Mouse (Mus musculus) heart, adult 11 months (tissue): ENCODE measurements around the gene Cldnd1.

ENCODE experiments used
- DNase-seq: peaks from one replicate; pipeline ENCODE4 v3.0.0; 2022

Gene Cldnd1

DNA sequence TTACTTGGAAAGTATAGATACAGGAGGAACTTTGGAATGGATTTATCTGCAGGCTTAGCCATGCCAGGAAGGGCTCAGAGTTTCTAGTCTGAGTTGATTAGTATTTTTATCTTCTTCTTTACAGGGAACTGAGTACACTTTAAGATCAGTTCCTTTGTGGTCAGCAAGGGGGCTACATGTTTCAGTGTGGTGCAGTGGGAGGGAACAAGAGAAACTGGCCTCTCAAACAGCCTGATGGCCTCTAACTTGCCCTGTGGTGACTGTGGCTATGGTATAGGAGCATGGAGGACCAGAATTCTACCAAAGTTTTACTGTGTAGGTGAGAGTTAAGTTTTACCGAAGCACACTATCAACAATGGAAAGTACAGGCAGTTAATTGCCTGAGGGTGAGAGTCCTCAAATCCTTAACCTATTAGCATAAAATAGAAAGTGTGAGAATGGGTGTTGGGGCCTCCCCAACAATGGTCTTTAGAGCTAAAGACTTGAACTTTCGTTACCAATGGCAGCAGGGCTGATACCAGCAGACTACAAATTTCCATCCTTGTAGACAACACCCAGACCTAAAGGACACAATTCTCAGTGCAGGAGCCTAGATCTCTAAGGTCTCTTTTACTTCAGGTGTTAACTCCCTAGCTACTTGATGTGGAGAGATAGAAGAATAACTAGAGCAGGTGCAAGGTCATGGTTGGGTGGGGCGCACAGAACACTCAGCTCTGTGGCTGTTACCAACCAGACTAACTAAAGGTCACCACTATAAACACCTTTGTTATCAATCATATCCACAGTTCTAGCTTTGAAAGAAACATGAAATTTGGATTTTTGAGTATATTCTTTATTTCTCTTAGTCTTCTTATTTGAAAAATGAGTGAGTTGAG lies 18.9 kb upstream of the Cldnd1 start:
- peak; percentile 19 for DNase-seq

DNA sequence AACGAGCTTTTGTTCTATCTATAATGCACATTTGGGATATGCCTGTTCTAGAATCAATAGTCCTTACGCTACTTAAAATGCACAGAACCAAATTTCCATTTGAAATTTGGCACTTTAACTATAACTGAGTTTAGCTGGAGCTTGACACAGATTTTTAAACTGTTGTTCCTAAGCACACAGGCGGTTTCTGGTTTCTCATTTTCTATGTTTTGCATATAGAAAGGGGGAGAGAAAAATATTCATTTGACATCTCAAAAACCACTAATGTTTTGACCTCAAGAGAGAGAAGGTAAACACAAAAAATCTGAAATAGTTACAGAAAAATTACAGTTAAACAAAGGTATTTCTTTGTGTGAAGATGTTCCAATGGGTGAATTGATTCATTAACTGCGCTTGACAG lies 18.2 kb upstream of the Cldnd1 start:
- DNase-seq: no peak

DNA sequence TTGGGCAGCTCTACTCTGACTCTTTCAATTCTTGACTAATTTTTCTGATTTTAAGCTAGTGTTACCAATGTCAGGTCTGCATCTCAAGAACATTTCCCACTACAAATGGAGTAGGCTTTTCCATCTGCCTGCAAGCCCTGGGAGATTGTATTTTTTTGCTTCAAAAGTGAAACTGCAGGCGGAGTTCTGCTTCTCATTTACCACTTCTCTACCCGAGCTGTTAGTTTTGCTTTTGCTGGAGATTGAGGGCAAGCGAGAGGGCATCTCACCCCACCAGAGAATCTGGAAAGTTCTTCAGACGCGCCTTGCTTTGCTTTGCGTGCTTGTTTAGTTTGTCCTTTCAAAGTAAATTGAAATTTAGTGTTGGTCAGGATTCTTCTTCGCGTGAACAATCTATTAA lies 15.5 kb upstream of the Cldnd1 start:
- peak; percentile 89 for DNase-seq

DNA sequence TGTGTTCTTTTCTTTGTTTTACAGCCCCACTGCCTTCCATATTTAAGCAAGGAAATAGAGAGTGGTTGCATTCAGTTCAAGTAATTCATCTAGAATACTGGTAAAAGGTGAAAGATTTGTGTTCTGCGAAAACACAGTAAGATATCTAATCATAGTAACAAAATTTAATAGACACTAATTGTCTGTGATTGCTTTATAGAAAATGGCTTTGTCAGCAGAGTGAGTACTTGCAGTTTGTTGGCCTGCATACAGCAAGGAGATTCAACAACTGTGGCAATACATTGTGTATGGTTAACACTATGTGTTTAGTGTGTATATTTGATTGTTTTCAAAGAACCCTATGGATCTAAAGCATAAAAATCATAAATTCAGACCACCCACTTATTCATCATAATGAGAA lies 14.6 kb upstream of the Cldnd1 start:
- DNase-seq: no peak

DNA sequence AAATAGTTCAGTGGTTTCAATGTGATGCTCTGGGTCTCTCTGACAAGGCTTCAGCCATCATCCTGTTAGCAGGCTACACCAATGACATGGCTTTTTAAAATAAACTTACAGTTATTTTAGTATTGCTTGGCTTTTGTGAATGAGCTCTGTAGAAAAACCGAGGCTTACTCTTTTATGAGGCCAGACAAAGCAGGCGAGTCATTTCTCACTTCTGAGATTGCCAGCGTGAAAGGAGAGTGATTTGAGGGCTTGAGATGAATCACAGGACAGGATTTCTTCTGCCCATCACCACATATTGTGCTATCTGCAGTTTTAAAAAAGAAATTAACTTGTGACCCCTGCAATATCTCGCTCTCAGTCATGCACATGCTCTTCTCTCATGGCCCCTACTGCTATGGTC lies 12.7 kb upstream of the Cldnd1 start:
- no peak for DNase-seq

DNA sequence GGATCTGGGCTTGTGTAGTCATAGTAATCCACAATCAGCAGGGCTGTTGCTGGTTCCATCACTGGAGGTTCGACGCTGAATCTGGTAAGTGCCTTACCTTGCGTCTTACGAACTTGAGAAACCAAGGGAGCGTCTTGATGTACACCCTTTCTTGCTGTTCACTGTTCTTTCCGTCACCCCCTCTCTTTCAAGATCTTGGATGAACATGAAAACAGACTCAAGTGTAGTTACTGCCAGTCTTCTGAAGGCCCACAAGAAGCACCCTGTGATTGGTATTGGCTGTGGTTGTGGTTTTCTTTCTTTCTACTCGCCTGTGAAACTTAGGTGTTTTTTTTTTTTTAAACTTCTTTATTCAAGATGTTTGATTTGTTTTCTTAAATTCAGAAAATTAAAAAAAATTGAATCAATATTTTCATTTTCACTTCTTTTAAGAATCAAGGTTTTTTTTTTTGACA lies 9.0 kb upstream of the Cldnd1 start, which contains the start of gene Gpr15:
Gpr15 (minus strand) TSS at position 405 of the 455 bp plus-strand sequence.
- no peak for DNase-seq

DNA sequence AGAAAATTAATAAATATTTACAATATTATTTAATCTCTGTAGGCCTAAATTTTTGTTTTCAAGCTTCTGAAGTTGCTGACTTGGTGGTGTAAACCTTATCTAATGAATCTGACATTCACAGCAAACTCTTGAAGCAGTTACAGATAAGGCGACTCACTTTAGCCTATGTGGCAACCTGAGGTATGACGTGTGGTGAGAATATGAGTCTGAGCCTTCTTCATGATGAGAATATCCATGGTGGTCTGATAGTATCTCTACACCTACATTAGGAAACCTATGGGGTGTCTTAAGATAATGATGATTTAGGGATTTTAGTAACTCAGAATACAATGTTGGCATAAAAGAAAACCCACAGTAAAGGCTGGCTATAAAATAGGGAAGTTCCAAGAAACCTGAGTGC lies 5.4 kb upstream of the Cldnd1 start:
- DNase-seq: peak; percentile 4

DNA sequence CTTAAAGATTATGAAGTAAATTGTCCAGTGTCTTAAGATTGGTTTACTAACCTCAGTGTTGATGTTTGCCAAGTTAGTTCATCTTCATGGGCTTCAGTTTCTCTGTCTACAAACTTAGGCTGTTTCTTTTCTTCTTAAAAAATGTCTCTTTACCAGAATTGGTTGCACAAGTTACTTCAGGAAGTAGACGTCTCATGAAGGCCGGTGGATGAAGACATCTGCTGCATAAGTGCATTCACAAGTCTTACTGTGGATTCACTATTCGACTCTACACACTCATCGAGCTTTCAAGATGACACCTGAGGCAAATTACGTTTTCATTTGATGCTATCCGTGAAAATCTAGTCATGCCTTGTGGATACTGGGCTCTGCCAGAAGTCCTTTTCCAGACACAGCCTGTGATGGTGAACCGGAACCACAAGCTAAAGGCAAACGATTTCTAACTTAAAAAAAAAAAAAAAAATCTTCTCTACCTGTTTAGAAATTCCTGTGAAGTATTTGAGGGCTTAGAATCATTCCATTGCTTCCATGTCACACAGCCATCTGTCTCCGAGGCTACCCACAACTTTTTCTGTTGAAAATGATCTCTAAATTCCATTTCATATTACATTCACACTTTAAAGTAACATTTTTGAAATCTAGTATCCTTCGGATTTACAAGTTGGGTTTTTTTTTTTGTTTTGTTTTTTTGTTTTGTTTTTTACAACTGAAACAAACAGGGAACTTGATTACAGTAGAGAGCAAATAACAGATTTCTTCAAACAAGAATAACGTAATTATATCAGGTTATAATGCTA lies 832 bp upstream of the Cldnd1 start:
- DNase-seq: no peak

DNA sequence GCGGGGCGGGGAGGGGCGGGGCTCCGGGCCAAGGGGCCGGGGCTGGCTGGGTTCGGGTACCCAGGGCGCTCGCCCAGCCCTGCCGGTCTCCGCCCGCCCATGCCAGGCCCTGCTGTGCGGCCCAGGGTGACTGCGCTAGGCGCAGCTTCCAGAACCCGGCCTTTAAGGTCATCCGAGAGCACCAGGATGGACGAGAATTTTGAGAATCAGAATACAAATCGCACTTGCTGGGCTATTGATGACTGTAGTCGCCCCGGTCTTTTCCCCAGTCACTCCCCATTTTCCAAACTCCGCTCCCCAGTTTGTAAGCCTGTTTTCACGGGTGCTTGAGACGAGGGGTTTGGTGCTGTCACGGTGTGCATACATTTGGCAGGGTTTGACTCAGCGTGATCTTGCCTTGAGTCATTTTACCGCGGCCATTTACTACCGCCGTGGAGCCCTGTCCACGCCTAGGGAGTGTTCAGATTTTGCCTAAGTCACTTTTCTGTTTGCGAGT lies 514 bp downstream of the Cldnd1 start:
- DNase-seq: no peak

DNA sequence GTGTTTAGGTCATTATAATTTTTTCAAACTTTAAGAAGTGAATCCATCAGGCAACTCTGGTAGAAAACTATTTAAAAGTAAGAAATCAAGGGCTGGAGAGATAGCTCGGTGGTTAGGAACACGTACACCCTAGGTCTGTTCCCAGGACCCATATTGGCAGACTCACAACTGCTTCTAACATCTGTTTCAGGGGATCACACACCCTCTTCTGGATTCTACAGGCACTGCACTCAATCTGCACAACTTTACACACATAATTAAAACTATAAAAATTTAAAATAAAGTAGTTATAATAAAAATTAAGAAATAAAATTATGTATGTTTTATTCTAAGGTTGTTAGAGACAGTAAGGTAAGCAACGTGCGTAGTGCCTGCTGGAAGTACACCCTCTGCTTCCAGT lies 10.5 kb downstream of the Cldnd1 start:
- DNase-seq: no peak

DNA sequence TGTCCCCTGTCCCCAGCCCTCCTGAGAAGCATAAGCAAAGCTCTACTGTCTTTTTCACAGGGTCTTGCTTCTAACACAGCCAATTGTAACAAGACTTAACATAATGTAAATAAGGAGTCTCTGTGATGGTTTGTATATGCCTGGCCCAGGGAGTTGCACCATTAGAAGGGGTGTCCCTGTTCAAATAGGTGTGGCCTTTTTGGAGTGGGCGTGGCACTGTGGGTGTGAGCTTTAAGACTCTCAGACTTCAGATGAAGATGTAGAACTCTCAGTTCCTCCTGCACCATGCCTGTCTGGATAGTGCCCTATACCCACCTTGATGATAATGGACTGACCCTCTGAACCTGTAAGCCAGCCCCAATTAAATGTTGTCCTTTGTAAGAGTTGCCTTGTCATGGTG lies 11.1 kb downstream of the Cldnd1 start:
- no peak for DNase-seq

DNA sequence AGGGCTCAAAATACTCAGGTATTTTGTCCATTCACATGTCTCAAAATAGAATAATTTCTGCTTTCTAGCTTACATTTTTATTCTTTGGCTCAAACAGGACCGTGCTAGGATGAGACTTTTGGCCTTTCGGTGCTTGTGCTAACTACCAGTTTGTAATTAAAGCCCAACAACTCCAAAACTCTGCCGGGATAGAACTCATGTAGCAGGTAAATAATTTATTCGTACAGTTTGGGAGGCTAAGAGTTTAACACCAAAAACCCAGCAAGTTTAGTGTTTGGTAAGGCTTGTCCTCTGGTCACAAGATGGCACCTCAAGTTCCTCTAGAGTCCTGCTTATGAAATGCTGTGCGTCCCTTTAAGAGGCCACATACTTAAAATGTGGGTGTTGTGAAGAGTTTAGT lies 13.0 kb downstream of the Cldnd1 start:
- no peak for DNase-seq

DNA sequence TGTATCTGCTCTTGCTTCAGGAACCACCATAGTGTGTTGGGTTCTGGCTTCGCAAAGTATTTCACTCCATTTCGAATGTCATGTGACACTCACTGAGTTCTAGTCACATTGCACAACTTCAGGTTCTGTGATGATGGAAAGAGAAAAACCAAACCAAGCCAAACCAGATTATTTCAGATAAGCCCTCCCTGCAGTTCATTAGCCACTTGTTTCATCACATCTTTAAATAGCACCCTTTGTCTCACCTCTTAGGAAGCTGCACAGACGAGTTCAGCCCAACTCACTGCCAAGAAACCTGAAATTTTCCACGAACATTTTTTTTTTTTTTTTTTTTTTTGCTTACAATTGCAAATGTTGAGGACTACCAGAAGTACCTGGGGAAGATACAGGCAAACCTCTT lies 19.0 kb downstream of the Cldnd1 start:
- DNase-seq: no peak

DNA sequence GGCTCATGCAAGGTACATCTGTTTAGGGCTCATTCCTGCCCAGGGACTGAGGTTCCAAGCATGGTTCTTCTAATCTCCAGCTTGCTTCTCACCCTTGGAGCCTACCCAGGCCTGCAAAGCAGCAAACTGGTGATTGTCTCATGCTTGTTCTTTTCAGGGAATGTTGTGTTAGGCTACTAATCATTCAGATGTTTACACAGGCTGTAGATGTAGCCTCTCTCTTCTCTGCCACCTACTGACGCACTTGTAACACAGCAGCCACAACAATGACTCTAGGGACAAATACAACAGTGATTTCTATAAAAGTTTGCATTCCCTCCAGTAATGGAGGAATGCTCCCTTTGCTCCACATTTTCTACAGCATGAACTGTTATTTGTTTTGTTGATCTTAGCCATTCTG lies 23.6 kb downstream of the Cldnd1 start:
- no peak for DNase-seq

DNA sequence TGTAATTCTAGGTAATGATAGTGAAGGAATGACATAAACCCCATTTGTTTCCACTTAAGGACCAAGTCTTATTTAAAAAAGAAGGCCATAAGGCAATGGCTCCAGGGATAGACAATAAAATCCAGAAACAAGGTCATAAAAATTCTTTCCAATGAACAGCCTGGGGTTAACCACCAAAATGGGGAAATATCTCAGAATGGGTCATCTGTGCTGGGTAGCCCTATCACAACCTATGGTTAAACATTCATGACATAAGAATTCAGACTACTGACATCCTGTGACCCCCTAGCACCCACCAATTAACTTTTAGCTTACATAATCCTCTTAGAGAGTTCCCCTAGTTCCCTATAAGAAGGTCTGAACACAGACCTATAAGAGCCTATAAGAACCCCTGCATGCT lies 28.5 kb downstream of the Cldnd1 start:
- no peak for DNase-seq

DNA sequence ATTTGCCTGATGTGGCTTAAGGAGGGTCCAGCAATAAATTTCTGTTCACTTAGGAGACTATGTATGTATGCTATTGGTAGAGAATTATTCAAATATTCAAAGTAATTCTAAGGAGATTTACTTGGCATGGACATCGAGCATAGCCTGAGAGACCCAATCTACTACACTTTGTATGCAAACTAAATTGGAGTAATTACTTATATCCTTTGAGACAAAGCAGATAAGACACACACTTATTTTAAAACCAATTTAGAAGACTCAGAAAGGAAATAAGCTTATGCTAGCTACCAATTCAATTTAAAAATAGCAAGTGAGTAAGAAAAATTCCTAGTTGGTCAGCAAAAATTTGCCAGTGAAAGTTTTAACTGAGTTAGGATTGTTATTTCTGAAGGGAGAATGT lies 35.4 kb downstream of the Cldnd1 start, which contains the start of gene Olfr172:
Olfr172 (minus strand) TSS at position 101 of the 400 bp plus-strand sequence.
- no peak for DNase-seq
